Mouse (Mus musculus) neural tube, embryonic 12.5 days (tissue): ENCODE measurements around the gene B3gnt2. TPM values are rescaled to one million over a fixed set of nuclear protein-coding genes. Genes with fewer than 3 reads are reported as not detected.

Experiments used
- ATAC-seq: fragments of 200-750 bp; cut with Nextera tagmentation; 2 replicates; pipeline ENCODE4 v1.8.0; 2017; ENCODE audit warnings: low read depth, mild to moderate bottlenecking, moderate TSS enrichment, moderate library complexity; ENCODE audit not compliant: low FRiP score
- H3K27ac ChIP-seq: fragments of 300-500 bp; sonication (generic); 2 replicates; pipeline ENCODE4 v1.5.1; 2016
- H3K27me3 ChIP-seq: fragments of 300-500 bp; sonication (generic); replicated peaks from 2 replicates; pipeline ENCODE4 v1.6.1; 2016; ENCODE audit warnings: mild to moderate bottlenecking
- H3K36me3 ChIP-seq: fragments of 300-500 bp; sonication (generic); 2 replicates; pipeline ENCODE4 v1.6.1; 2016; ENCODE audit warnings: mild to moderate bottlenecking
- H3K4me1 ChIP-seq: fragments of 300-500 bp; sonication (generic); 2 replicates; pipeline ENCODE4 v1.6.1; 2016
- H3K4me2 ChIP-seq: fragments of 300-500 bp; sonication (generic); replicated peaks from 2 replicates; pipeline ENCODE4 v1.6.1; 2016; ENCODE audit warnings: mild to moderate bottlenecking
- H3K4me3 ChIP-seq: fragments of 300-500 bp; sonication (generic); 2 replicates; pipeline ENCODE4 v1.5.1; 2016
- H3K9ac ChIP-seq: fragments of 300-500 bp; sonication (generic); 2 replicates; pipeline ENCODE4 v1.6.1; 2016; ENCODE audit warnings: mild to moderate bottlenecking
- H3K9me3 ChIP-seq: fragments of 300-500 bp; sonication (generic); 2 replicates; pipeline ENCODE4 v1.6.1; 2016; ENCODE audit warnings: mild to moderate bottlenecking
- WGBS: fragments of 180-500 bp; shearing (Covaris S2); methylation state at CpG from one replicate; pipeline ENCODE4 v1.1.7; 2016; 5-methylcytosine and 5-hydroxymethylcytosine counted together
- polyA plus RNA-seq: library from polyadenylated mRNA; unstranded; fragments of >200 nt; fragmentation: Nextera tagmentation; extraction: Ambion mirVana; gene quantifications from 2 replicates; pipeline ENCODE4 v1.2.1, GENCODE M21; 2016

The B3gnt2 gene
- polyA plus RNA-seq, 1 experiment from 2014 or later: 3.0 TPM

DNA sequence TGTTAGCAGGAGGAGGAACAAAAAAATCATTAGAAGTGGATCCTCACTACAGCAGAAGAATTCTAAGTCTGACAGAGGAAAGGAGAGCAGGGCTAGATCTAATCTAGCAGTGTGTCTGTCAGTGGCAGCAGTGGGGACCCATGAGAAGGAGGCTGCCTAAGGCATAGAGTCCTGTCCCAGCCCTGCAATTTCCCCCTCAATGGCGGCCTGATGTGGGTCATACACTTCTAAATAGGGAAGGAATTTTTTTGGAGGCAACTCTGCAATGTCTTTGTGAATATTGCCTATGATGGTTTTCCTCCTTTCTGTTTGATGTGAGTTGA, 66.9 kb downstream of the B3gnt2 start:
- H3K4me1 ChIP-seq: no peaks in the 10 kb centered on the region
- H3K4me3 ChIP-seq: no peak overlapping the region
- no peak for ATAC-seq
- no peaks in the 10 kb centered on the region for H3K27me3 ChIP-seq
- no peaks in the 10 kb centered on the region for H3K36me3 ChIP-seq
- no peak overlapping the region for H3K27ac ChIP-seq
- H3K9me3 ChIP-seq: no peaks in the 10 kb centered on the region
- H3K4me2 ChIP-seq: no peak overlapping the region
- WGBS: 84% methylated on average over 1 of the region's 1 CpGs
- no peak overlapping the region for H3K9ac ChIP-seq

DNA sequence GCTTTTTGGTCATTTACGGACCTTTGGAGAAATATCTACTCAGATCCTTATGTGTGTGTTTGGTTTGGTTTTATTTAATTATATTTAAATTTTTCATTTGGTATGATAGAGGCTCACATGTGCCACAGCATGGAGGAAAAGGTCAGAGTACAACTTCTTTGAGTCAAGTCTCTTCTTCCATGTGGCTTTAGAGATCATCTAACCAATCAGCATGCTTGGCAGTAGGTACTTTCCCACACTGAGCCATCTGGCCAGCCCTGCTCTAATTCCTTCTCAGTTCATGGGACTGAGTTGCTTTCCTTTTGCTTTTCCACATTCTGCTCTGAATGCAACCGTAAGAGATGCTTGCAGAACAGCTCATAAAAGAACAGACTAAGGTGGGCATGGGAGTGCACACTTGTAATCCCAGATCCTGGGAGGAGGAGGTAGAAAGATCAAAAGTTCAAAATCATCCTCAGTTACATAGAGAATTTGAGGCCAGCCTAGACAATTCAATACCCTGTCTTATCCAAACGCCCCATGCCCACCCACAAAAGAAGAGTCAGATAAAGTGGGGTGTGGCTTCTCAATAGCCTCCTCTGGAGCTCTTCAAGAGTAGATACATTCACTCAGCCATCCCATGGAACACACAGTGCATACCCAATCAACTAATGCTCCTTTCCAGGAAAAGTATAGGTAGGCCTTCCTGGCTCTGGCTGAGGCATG, 67.4 kb downstream of the B3gnt2 start:
- no peaks in the 10 kb centered on the region for H3K36me3 ChIP-seq
- no peak overlapping the region for H3K27ac ChIP-seq
- ATAC-seq: no peak
- WGBS: 86% methylated on average over 3 of the region's 3 CpGs
- H3K4me1 ChIP-seq: no peaks in the 10 kb centered on the region
- H3K9me3 ChIP-seq: no peaks in the 10 kb centered on the region
- no peak overlapping the region for H3K4me3 ChIP-seq
- H3K27me3 ChIP-seq: no peaks in the 10 kb centered on the region
- no peak overlapping the region for H3K9ac ChIP-seq
- no peak overlapping the region for H3K4me2 ChIP-seq

DNA sequence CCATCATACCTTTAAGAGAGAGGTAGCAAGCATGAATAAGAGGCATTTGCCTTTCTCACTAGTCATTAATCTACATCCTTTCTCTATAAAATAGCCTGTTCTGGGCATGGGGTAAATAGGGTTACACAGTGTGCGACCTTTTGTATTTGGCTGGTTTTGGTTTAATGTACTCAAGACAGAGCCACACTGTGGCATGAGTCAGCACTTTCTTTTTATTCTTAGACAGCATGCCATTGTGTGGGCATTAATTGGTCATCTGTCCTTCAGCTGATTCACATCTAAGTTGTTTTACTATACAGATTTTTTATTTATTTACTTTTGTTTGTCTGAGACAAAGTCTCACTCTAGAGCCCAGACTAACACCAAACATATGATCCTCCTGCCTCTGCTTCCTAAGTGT, 68.6 kb downstream of the B3gnt2 start:
- no peaks in the 10 kb centered on the region for H3K4me1 ChIP-seq
- no peaks in the 10 kb centered on the region for H3K27me3 ChIP-seq
- no peak overlapping the region for H3K4me3 ChIP-seq
- H3K36me3 ChIP-seq: no peaks in the 10 kb centered on the region
- no peak for ATAC-seq
- no peak overlapping the region for H3K4me2 ChIP-seq
- H3K9me3 ChIP-seq: no peaks in the 10 kb centered on the region
- no peak overlapping the region for H3K9ac ChIP-seq
- WGBS: 90% methylated on average over 1 of the region's 1 CpGs
- no peak overlapping the region for H3K27ac ChIP-seq

DNA sequence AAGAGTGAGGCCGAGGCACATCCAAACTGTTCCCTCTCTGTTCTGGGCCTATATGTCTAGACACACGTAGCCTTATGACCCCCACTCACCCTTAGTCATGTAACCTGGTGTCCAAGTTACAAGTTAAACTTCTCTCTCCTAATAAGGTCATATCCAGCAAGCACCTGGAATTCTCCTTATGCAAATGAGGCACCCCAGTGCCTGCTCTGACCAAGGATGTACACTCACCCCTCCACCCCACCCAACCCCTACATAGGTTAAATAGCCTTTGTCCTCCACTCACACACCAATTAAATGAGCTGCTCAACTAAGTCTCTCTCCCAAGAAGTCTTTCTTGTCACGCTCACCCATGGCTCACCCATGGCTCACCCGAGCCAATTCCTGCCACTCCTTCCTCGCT, 69.0 kb downstream of the B3gnt2 start:
- no peak overlapping the region for H3K4me2 ChIP-seq
- no peak for ATAC-seq
- no peaks in the 10 kb centered on the region for H3K36me3 ChIP-seq
- no peaks in the 10 kb centered on the region for H3K9me3 ChIP-seq
- no peaks in the 10 kb centered on the region for H3K4me1 ChIP-seq
- H3K4me3 ChIP-seq: no peak overlapping the region
- H3K27ac ChIP-seq: no peak overlapping the region
- H3K27me3 ChIP-seq: no peaks in the 10 kb centered on the region
- H3K9ac ChIP-seq: no peak overlapping the region
- WGBS: 88% methylated on average over 5 of the region's 5 CpGs

DNA sequence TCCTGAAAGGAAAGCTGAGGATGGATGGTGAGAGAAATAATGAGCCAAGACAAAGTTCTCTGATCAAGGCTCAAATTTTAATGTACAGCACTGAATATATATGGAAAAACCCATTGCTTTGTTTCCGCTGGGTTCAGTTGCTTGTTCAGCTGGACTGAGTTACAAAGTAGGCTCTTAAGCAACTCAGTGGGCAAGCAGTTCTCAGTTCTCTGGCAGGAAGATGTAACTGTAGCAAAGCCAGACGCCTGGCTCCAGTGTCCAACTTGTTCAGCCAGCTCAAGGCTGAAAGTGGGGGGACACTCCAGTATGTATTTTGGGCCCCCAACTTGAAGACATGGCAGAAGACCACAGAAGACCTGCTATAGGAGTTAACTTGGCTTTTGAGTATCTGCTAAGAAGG, 72.9 kb downstream of the B3gnt2 start:
- no peak overlapping the region for H3K4me2 ChIP-seq
- H3K36me3 ChIP-seq: no peaks in the 10 kb centered on the region
- H3K4me1 ChIP-seq: no peaks in the 10 kb centered on the region
- H3K9ac ChIP-seq: no peak overlapping the region
- no peaks in the 10 kb centered on the region for H3K9me3 ChIP-seq
- no peak overlapping the region for H3K4me3 ChIP-seq
- ATAC-seq: no peak
- H3K27ac ChIP-seq: no peak overlapping the region
- WGBS: 87% methylated on average over 2 of the region's 2 CpGs
- H3K27me3 ChIP-seq: no peaks in the 10 kb centered on the region

DNA sequence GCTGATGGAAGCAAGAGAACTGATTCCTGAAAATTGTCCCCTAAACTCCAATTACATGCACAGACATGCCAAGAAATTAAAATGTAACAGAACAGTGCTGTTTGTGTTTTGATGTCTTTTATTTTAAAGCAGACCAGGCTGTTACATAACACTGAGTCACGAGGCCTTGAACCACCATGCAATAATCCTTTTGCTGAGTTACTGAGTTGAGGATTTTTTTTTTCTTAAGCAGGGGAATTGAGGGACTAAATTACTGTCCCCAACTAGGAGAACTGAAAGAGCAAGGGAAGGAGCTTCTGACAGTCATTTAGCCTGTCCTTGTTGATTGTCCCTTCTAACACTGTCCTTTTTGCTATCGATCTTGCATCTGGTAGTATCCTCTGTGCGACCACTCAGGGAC, 76.3 kb downstream of the B3gnt2 start:
- no peak overlapping the region for H3K27ac ChIP-seq
- H3K36me3 ChIP-seq: no peaks in the 10 kb centered on the region
- H3K9ac ChIP-seq: no peak overlapping the region
- H3K4me1 ChIP-seq: no peaks in the 10 kb centered on the region
- no peaks in the 10 kb centered on the region for H3K9me3 ChIP-seq
- no peak for ATAC-seq
- 90% methylated on average over 3 of the region's 3 CpGs for WGBS
- H3K4me3 ChIP-seq: no peak overlapping the region
- H3K27me3 ChIP-seq: no peaks in the 10 kb centered on the region
- no peak overlapping the region for H3K4me2 ChIP-seq

DNA sequence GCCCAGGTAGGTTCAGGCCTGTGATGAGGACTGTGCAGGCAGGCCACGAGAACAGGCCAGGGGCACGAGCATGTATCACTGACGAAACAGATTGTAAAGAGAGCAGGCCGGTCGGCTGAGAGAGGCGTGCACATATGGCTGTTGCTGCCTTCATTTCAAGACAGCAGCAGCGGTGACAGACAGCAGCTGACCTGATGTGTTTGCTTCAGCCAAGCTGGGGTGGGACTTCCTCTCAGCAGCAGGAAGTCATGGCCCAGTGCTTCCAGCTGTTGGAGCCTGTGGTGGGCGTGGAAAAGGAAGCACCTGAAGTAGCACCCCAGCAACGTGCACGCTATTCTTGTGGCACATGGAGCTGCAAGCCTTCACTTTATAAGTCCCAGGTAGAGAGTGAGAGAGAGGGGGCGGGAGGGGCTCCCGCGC, 78.0 kb downstream of the B3gnt2 start:
- Histone ChIP-seq H3K27me3 (no peaks in the 10 kb centered on the region), H3K27ac (no peak overlapping the region), H3K4me2 (no peak overlapping the region), H3K36me3 (no peaks in the 10 kb centered on the region), H3K4me3 (no peak overlapping the region), H3K9ac (no peak overlapping the region), H3K9me3 (no peaks in the 10 kb centered on the region), H3K4me1 (no peaks in the 10 kb centered on the region)
- WGBS: 74% methylated on average over 13 of the region's 13 CpGs
- ATAC-seq: no peak

DNA sequence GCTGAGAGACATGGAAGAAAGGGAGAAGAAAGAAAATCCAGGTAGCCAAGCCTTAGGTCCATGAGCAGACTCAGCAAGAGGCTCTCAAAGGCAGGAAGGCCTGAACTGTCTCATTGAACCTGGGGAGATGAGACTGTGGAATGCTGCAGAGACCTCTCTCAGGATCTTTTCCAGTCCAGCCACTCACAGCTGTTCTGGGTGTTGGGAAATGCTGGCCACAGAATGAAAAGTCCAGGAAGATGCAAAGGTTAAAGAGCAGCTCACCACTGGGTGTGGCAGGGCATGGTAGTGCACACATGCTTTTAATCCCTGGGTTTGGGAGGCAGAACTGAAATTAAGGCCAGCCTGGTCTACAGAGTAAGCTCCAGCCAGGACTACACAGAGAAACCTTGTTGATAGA, 79.6 kb downstream of the B3gnt2 start:
- no peak overlapping the region for H3K9ac ChIP-seq
- no peak for ATAC-seq
- H3K4me3 ChIP-seq: no peak overlapping the region
- H3K4me2 ChIP-seq: no peak overlapping the region
- no peaks in the 10 kb centered on the region for H3K9me3 ChIP-seq
- no peaks in the 10 kb centered on the region for H3K4me1 ChIP-seq
- H3K36me3 ChIP-seq: no peaks in the 10 kb centered on the region
- H3K27me3 ChIP-seq: no peaks in the 10 kb centered on the region
- no peak overlapping the region for H3K27ac ChIP-seq

DNA sequence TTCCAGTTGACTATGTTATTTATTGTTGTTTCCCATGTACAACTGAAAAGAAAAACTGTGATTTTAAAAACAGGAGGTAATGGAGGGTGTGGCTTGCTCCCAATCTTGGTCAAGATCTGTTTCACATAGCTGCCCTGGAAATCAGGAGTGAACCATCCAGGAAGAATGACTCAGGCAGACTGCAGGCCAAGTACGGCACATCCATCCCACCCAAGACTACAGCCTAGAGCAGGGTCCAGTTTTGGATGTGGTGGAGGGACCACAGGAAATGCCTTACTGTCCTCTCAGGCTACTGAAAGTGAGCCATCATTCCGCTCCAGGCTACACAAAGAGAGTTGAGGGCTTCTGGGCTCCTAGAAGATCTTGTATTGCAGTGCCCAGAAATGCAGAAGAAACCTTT, 80.0 kb downstream of the B3gnt2 start:
- ATAC-seq: no peak
- no peak overlapping the region for H3K4me2 ChIP-seq
- no peaks in the 10 kb centered on the region for H3K36me3 ChIP-seq
- no peak overlapping the region for H3K4me3 ChIP-seq
- no peaks in the 10 kb centered on the region for H3K9me3 ChIP-seq
- 97% methylated on average over 2 of the region's 2 CpGs for WGBS
- H3K27ac ChIP-seq: no peak overlapping the region
- H3K9ac ChIP-seq: no peak overlapping the region
- no peaks in the 10 kb centered on the region for H3K27me3 ChIP-seq
- H3K4me1 ChIP-seq: no peaks in the 10 kb centered on the region

DNA sequence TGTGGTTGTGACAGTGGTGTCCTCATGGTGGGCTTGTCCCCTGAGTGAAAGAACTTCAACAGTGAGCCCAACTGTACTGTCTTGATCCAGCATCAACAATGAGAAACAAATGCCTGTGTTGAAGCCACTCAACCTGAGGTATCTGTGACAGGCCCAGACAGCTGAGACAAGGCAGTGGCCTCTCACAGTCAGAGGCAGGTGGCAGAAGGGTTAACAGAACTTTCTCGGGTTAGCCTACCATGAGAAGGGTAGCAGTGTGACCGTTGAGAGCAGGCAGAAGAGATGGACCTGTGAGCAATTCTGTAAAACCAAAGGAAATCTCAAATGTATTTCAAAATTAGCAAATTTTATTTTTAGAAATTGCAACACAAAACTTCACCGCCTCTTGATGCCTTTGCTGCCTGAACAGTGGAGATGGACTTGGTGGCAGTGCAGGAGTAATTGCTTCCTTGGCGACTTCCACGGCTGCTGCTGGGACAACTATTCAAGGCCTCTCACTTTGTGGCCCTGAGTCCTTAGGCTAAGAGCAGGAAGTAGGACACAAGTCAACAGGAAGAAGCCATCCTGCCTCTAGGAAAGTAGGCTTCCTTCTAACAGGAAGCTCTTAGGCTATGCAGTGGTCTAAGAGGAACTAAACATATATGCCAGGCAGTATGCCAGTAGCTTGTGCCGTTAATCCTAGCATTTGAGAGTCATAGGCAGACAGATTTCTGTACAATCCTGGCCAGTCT, 80.8 kb downstream of the B3gnt2 start:
- ATAC-seq: no peak
- Histone ChIP-seq H3K4me1 (no peaks in the 10 kb centered on the region), H3K36me3 (no peaks in the 10 kb centered on the region), H3K9ac (no peak overlapping the region), H3K27ac (no peak overlapping the region), H3K4me3 (no peak overlapping the region), H3K9me3 (no peaks in the 10 kb centered on the region), H3K4me2 (no peak overlapping the region), H3K27me3 (no peaks in the 10 kb centered on the region)
- WGBS: 83% methylated on average over 6 of the region's 6 CpGs

DNA sequence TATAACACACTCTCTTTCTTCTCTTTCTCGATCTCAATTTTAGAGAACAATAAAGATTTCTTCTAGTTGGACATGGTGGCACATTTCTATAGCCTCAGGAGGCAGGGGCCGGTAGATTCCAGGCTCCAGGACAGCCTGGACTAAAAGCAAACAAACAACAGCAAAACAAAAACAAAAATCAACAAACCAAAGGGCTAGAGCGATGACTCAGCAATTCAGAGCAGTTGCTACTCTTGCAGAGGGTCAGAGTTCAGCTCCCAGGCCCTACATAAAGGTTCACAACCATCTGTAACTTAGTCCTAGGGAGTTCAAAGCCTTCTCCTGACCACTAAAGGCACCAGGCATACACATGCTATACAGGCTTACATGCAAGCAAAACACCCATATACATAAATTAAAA, 82.2 kb downstream of the B3gnt2 start:
- ATAC-seq: no peak

DNA sequence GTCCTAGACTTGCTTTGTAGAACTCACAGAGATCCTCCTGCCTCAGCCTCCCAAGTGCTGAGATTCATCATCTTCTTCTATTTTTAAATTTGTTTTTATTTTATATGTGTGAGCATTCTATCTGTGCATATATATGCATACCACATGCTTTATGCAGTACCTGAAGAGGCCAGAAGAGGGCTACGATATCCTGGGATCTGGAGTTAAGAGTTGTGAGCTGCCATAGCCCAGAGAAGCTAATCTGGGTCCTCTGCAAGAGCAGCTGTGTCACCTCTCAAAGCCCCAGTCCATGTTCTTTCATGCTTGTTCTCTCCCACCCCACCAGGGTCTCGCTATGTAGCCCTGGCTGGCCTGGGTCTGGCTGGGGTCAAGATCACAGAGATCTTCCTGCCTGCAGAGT, 83.2 kb downstream of the B3gnt2 start:
- Histone ChIP-seq H3K27ac (no peak overlapping the region), H3K27me3 (no peaks in the 10 kb centered on the region), H3K9me3 (no peaks in the 10 kb centered on the region), H3K4me1 (no peaks in the 10 kb centered on the region), H3K4me2 (no peak overlapping the region), H3K9ac (no peak overlapping the region), H3K36me3 (no peaks in the 10 kb centered on the region), H3K4me3 (no peak overlapping the region)
- ATAC-seq: no peak
- 91% methylated on average over 2 of the region's 2 CpGs for WGBS

More for the DNA sequence above, 82.2 kb downstream of the B3gnt2 start:
- Histone ChIP-seq H3K4me3 (no peak overlapping the region), H3K27me3 (no peaks in the 10 kb centered on the region), H3K27ac (no peak overlapping the region), H3K9me3 (no peaks in the 10 kb centered on the region), H3K4me1 (no peaks in the 10 kb centered on the region), H3K4me2 (no peak overlapping the region), H3K36me3 (no peaks in the 10 kb centered on the region), H3K9ac (no peak overlapping the region)
- WGBS: 71% methylated on average over 3 of the region's 3 CpGs

DNA sequence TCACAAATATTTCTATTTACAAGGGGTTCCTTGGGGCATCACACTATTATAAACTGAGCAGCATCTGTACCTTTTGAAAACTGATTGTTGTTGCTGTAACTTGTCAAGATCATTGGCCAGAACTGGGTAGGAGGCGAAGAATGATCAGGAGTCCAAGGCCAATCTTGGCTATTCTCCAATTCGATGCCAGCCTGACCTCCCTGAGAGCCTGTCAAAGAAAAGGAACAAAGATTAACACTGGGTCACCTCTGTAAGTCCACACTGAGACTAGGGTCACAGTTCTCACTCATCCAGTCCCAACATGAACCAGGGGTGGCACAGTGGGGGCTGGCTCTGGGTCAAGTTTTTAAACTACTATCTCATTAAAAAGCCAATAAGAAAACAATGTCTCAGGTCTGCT, 85.9 kb downstream of the B3gnt2 start:
- H3K4me2 ChIP-seq: no peak overlapping the region
- no peak for ATAC-seq
- H3K9me3 ChIP-seq: no peaks in the 10 kb centered on the region
- H3K9ac ChIP-seq: no peak overlapping the region
- H3K4me1 ChIP-seq: no peaks in the 10 kb centered on the region
- H3K27ac ChIP-seq: no peak overlapping the region
- H3K27me3 ChIP-seq: no peaks in the 10 kb centered on the region
- no peaks in the 10 kb centered on the region for H3K36me3 ChIP-seq
- 75% methylated on average over 2 of the region's 2 CpGs for WGBS
- no peak overlapping the region for H3K4me3 ChIP-seq
